Mouse (Mus musculus): ENCODE measurements around the gene Olfr1423.
"Not testable (repeated sequence)": the region's sequence is repeated elsewhere in the genome, so short reads cannot be mapped to it uniquely, and the experiment has no call there.

The Olfr1423 gene

GRCm38 (mm10) chr19:12041217-12041616 lies at the start of gene Olfr1423:
TSS of gene Olfr1423 (minus strand) at chr19:12041317.
- DNase-seq (ENCODE audit: low spot score), result no peak

DNA sequence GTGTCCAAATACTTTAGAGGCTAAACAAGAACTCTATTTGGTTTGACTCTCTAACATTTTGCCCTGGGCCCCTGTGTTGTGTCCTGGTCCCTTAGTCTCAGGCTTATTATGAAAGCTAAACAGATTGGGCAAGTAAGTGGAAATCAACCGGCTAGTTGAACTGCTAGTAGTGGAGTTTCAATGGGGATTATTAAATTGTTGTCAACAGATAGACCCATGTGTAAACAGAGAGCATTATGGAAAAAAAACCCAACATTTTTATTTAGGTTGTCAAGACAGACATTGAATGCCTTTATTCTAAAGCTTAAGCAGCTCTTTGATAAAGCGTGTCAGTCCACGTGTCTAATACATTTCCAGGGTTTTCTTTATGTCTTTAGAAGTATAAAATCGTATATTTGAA lies 36.5 kb upstream of the Olfr1423 start, which contains the start of gene Olfr1425:
Olfr1425 (minus strand) TSS at position 101 of the 400 bp plus-strand sequence.
- DNase-seq (ENCODE audit: low spot score), result not testable (repeated sequence)

DNA sequence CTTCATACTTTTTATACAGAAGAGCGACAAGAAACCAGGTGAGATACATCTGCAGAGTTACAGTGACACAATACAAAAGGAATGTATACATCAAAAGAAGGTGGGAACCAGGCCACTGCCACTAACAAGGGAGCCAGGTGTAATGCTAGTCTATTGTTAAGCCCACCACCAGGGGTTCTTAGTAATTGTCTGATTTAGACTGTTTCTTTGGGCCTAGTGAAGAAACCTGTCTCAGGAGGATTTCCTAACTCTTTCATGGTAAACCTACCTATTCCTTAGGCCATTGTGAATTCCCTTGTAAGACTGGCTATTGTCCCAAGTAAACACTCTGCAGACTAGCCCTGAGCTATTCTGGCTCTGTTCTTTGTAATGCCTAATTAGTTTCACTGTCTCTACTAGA lies 28.4 kb upstream of the Olfr1423 start:
- DNase-seq (ENCODE audit: low spot score), result not testable (repeated sequence)

DNA sequence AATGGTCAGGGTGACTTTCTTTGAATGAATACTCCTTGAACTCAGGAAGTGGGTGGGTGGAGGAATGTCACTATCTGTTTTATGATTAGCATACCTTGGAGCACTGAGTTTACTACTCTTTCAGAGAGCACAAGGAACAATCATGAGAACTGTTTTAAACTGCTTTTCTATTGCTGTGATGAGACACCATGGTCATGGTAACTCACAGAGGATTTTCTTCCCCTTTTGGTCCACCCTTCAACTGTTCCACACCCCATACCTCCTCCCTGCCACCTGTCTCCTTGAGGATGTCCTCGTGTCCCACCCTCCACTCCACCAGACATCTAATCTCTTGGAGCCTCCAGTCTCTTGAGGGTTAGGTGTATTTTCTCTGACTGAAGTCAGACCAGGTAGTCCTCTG lies 26.7 kb upstream of the Olfr1423 start:
- not testable (repeated sequence) for DNase-seq (ENCODE audit: low spot score)

GRCm38 (mm10) chr19:12062582-12062981 lies 21.5 kb upstream of the Olfr1423 start, which contains the start of gene Olfr1424:
TSS of gene Olfr1424 (minus strand) at chr19:12062682.
- not testable (repeated sequence) for DNase-seq (ENCODE audit: low spot score)

- DNase-seq (ENCODE audit: low spot score), result no peak
Measured at GRCm38 (mm10) chr19:12043163-12043562, 2.0 kb upstream of the Olfr1423 start.

- no peak for DNase-seq (ENCODE audit: low spot score)
Measured at GRCm38 (mm10) chr19:12037727-12038126, 3.4 kb downstream of the Olfr1423 start.

DNA sequence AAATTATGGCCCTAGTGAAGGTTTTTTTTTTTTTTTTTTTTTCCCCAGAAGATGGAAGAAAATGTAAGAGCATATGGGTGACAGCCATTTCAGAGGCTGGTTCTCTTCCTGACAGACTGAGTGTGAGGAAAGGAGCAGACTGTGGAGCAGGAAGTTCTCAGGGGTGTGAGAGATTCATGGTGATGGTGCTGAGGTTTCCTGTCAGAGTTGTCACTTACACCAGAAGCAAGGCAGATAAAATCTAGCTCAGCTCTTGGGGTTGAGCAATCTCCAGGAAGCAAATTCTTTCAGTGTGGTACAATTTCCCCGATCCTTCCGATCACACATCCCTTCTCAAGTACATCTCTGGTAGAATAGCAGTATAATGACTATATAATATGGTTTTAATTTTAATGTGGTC lies 14.5 kb downstream of the Olfr1423 start:
- DNase-seq (ENCODE audit: low spot score), result no peak

DNA sequence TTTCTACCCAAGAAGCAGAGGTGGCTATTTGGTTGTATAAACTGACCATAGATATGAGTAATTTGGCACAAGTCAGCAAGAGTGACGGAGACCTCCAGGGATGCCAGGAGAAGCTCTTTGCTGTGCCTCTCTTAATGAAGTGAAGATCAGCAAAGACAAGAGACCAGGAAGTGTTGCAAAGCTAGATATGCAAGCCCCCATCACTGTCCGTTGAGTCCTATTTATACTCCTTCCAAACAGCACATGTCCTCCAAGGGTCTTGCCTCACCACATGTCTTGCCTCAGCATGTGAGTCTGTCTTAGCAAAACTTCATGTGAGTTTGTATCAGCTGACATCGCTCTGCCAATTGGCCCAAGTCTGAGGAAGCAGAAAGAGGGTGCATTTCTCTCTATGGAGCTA lies 15.8 kb downstream of the Olfr1423 start:
- DNase-seq (ENCODE audit: low spot score), result no peak

DNA sequence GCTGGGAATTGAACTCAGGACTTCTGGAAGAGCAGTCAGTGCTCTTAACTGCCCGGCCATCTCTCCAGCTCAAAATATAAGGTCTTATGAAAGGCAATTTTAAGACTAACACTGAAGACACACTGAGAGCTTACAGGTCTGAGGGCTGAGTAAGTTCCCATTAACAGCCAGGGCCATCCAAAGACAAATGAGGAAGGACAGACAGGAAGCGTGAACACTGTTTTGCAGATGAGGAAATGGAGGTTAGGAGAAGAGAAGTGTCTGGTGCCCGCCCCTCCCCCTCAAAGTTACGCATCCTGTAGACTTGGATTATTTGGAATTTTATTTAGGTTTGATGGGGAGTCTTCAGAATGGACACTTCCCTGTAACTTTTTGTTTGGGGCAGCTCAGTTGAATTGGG lies 17.0 kb downstream of the Olfr1423 start:
- DNase-seq (ENCODE audit: low spot score), result no peak

DNA sequence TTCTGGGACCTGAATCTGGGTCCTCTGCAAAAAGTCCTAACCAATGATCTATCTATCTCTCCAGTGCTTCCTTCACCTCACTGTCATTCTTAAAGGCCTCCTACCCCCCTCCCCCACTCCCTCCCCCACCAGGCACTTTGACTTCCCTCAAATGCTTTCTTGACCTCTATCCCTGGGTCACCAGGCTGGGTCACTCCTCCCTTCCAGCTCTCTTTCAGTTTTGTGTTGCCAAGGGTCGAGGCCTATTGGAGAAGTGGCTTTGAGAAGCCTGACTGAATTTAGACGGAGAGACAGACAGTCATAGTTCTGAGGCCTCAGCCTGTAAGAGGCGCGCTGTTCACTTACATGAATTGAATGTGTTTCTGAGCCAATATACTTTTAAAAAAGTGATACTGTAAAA lies 24.9 kb downstream of the Olfr1423 start:
- DNase-seq (ENCODE audit: low spot score), result no peak

GRCm38 (mm10) chr19:12015708-12016107 lies 25.4 kb downstream of the Olfr1423 start:
- DNase-seq (ENCODE audit: low spot score), result no peak

- DNase-seq (ENCODE audit: low spot score), result peak; percentile 22
Measured at GRCm38 (mm10) chr19:12013228-12013627, 27.9 kb downstream of the Olfr1423 start.

GRCm38 (mm10) chr19:12012615-12013014 lies 28.5 kb downstream of the Olfr1423 start:
- DNase-seq (ENCODE audit: low spot score), result no peak

DNA sequence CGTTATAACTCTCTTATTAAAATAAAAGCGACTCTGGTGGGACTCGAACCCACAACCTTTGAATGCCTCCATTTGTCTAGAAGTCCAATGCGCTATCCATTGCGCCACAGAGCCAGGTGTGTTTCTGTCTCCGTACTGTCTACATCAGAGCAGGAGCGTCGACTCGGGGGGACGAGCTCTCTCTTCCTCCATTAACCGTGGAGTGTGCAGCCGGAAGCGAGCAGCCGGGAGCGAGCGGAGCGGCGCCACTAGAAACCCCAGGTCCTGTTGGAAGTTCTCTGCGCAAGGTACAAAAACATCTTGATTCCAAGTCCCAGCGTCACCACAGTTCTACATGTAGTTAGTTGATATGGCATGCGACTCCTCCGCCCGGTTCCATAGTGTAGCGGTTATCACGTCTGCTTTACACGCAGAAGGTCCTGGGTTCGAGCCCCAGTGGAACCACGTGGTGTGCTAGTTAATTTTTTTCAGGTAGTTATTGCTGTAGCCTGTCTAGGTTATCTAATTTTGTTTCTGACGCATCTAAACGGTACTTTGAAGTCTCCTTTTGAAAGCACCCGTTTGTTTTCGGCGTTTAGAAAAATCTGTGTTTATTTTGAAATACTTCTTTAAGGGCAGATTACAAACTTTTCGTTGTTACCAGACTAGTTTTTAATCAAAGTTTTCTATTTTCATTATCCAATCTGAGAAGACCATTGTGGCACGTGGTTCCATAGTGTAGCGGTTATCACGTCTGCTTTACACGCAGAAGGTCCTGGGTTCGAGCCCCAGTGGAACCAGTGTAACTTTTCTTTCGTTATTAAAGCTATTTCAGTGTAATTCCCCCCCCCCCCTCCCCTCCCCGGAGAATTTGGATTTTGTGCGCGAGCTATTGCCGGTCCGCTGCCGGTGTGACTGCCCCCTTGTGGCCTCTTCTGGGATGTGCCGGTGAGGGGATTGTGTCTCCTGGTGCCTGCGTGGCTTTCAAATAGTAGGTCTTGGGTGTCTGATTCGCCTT lies 29.3 kb downstream of the Olfr1423 start:
- DNase-seq (ENCODE audit: low spot score), result peak; percentile 90

DNA sequence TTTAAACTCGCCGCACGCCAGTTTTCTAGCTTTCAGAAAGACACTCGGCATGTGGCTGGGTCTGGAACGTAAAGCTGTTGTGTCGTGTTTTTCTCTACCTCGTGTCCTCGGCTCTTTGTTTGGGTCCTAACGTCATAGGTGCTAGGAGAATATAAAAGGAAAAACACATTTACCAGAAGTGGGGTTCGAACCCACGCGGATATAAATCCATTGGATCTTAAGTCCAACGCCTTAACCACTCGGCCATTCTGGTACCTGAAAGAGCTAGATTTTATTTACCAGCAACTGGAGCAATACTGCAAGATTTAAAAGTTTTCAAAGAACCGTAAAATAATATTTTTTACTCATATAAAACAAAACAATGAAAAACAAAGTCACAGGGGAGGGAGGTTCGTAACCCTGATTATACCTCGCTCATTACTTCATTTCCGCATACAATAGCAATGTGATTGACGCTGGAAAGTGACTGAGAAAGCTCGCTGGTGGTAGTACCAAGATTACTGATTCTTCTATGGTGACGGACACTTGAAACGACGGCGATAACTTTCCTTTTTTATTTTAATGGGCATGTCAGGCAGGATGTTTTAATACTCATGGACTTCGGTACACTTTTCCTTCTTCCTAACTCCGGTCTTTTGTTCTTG lies 30.1 kb downstream of the Olfr1423 start:
- peak; percentile 92 for DNase-seq (ENCODE audit: low spot score)

GRCm38 (mm10) chr19:12010281-12010771 lies 30.8 kb downstream of the Olfr1423 start:
- peak; percentile 79 for DNase-seq (ENCODE audit: low spot score)

DNA sequence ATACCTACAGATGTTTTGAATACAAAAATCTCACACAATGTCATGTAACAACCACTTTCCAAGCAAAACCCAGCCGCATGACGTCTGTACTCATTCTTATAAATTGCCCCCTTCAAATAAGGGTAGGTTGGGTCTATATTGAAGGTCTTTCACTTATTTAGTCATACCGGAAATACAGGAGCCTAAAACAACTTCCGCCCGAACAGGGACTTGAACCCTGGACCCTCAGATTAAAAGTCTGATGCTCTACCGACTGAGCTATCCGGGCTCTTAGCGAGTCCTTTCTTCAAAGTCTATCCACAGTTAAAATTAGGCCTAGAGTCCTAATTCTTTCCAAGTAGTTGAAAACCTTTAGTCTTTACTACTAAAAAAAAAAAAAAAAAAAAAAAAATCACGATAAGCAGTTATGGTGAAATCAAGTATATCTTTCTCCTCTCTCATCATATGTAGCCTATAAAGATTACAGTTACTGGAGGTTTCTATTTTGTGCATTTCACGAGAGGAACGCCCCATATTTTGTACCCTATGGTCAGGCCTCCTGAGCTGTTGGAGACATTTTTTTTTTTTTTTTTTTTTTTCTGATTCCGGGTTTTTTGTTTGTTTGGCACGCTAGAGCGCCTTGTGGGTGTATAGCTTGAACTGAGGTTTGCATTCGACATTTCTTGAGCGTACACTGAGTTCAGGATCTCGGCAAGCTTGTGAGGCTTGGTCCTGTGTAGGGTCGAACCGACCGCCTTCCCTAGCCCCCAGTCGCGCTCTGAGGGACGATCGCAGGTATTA lies 31.4 kb downstream of the Olfr1423 start:
- DNase-seq (ENCODE audit: low spot score), result peak; percentile 92

- peak; percentile 61 for DNase-seq (ENCODE audit: low spot score)
Measured at GRCm38 (mm10) chr19:12008410-12009380, 32.4 kb downstream of the Olfr1423 start.

DNA sequence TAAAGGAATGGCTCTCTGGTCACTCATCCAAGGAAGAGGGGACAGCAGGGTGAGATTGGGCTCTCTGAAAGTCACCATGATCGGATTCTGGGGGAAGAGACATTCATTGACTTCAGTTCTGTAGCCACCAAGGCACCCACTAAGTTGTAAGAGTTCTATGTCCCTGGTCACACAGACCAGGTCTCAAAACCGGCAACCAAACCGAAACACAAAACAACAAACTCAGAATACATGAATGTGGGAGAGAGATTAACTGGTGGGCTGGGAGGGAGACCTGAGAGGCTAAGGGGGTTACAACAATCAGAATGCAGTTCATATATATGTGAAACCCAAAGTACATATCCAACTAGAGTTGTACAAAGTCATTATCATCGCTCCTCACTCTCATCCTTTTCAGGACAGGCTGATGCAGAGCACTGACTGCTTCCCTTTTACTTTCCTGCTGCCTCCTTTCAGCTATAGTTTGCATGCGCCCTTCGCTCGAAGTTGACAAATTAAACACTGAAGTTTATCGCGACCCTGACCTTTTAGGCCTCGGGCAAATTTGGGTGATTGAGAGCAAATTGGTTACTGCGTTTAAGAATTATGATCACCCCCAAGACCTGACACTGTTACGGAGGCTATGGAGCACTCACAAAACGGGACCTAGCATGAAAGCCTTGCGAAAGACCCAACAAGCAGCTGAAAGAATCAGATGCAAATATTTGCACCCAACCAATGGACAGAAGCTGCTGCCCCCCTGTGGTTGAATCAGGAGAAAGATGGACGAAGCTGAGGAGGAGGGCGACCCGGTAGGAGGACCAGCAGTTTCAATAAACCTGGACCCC lies 33.8 kb downstream of the Olfr1423 start:
- DNase-seq (ENCODE audit: low spot score), result peak; percentile 70
